Mouse (Mus musculus): ENCODE data around the gene Gm8439.
A peak's percentile ranks its signal among the peaks of the same experiment; 100 is the strongest.
"Not testable (repeated sequence)": the region's sequence is repeated elsewhere in the genome, so short reads cannot be mapped to it uniquely, and the experiment has no call there.

Gene Gm8439

DNA sequence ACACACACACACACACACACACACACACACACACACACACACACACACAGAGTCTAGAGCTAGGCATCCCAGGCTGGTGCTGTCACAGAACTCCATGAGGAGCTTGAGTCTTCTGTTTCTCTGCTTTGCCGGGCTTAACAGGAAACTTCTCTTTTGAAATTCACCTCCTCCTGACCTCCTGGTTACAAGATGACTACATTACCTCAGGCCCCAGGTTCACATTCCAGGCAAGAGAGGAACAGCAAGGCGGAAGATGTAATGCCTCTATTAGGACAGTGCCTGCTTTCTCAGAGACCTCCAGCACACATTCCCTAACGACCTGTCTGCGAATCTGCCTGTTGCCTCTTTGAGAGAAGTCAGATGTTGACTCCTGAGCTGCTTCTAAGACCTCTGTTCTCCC, at the start of gene Gm8439:
TSS of gene Gm8439 (plus strand) at position 301 of the 400 bp plus-strand sequence.
- no peak for DNase-seq

DNA sequence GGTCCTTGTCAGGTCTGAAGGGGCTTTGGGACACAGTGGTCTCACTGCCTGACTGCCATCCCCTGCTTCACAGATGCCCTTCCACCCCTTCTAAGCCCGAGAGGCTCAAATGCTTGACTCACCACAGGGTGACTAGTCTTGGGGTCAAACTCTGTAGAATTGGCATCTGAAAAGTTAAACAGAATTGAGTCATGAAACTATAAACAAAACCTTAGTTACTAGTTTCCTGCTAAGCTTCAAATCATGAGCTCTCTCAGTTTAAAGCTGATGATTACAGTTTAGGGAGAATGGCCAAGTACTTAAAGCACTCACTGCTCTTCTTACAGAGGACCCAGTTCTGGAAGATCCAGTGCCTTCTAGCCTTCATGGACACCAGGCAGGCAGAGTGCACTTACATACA, 43.6 kb upstream of the Gm8439 start:
- no peak for DNase-seq

DNA sequence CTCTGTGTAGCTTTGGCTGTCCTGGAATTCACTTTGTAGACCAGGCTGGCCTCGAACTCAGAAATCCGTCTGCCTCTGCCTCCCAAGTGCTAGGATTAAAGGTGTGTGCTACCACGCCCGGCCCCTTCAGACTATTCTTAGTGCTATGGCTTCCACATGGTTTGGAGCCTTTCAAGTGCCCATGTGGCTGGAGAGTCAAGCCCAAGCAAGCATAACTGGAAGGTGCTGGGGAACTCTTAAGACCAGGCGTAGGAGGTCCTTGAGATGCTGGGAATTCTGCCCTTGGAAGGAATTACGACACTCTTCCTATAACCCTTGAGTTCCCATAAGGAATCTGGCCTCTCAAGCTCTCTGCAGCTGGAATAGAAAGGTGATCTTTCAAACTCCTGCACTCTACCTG, 32.0 kb upstream of the Gm8439 start:
- no peak for DNase-seq

DNA sequence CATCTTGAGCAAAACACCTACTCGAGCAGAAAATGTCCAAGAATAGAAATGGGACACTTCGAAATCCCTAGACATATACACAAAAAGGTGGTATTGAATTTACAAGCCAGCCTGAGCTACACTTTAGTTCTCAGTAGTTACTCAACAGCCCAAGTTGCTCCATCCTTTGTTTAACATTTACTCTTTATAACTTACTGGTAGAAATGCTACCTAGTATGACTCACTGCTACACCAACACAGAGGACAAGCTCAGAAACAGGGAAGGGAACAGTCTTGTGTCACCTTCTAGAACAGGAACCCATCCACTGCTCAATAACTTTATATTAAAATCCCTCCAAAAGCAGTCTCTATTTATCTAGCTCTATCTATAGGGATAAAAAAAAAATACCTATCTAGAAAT, 22.8 kb upstream of the Gm8439 start:
- no peak for DNase-seq

DNA sequence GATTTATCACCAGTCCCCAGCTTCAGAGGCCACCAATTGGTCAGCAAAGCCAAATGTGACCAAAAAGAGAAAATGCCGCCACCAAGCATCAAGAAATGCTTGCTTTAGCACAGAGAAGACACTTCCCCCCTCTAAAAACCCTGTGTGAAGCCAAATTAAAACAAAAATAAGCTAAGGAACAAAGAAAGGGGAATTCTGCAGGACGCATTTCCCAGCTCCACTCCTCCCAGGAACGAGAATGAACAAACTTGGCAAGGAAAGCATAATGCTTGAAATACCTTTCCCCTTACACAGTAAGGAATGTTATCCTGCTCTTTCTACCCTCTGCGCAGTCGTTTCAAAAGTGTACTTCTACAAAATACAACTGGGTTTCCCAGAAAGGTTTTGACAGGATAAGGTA, 20.5 kb upstream of the Gm8439 start:
- no peak for DNase-seq

DNA sequence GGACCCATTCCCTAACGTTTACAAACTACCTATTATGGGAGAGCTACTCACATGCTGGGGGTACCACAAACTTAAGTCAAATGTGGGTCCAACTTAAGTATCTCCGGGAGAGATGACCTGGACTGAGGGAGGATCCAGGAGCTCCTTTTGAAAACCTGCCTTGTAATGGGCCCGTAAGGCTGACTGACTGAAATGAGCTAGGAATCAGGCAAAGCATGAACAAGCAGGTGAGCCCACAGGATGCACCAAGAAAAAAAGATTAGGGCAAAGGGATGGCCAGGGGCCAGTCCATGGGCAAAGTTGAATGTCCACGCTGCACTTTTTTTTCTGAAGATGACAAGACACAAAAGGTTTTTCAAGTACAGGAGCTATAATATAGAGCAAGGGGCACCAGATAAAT, 19.5 kb upstream of the Gm8439 start:
- no peak for DNase-seq

DNA sequence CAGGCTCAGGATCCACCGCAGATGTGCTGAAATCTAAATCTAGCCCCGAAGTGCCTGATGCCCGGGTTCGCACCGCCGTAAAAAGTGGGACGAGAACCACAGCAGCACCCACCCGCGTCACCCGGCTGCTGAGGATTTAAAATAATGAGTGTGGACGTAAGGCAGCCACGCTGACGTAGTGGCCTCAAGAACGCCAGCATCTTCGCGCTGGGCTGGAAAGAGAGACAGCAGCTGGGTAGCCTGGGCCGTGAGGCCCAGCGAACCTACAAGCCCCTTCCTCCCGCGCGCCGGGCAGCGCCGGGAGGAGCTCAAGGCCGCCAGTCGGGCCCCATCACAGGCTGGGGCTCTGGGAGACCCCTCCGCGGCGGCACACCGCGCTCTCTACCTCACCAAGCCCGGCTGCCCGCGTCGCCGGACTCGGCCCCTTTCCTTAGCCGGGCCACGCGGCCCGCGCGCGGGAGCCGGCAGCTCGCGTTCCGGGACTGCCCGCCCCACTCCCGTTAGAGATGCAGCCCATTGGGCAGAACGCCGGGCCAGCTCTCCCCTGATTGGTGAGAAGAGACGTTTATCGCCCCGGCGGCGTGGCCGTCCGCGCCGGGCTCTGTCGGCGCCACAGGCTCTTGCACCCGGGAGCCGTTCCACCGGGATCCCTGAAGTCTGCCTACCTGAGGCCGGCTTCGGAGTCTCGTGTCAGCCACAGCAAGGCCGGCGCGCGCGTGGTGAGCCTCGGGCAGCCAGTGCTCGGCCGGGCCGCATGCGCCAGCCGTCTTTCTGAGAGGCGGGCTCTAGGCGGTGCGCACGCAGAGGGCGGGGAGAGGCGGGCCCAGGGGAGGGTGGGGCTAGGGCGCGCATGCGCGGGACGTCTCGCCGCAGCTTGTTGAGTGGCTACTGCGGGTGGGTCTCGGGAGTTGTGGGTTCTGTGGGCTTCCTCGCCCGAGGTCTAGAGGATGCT, 18.8 kb upstream of the Gm8439 start, which contains the start of gene Ctps:
TSS of gene Ctps (minus strand) at position 791 of the 952 bp plus-strand sequence.
- DNase-seq: peak; percentile 96

DNA sequence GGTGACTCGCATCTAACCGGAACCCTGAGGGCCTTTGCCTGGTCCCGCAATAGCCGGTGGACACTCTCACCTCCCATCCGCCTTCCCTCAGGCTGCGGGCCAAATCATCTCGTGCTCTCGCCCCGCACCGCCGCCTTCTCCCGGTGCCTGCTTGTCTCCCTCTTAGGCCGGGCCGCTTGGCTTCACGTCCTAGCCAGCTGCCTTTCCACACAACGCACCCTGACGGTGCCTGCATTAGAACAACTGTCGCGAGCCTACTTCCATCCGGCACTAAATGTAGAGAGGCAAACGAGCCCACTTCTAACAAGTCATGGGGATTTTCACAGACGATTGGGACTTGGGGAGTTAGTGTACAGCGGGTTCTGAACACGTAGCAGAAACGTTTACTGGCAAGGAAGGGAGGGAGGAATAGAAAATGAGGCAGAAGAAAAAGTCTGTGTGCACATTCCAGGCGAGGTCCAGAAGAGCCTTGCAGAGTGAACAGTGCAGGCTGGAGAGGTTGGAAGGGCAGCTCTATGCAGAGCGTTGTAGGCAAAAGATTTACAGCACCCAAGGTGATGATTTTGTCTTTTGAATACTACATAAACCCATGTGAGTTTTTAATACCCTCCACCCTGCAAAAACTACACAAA, 18.0 kb upstream of the Gm8439 start:
- DNase-seq: no peak

DNA sequence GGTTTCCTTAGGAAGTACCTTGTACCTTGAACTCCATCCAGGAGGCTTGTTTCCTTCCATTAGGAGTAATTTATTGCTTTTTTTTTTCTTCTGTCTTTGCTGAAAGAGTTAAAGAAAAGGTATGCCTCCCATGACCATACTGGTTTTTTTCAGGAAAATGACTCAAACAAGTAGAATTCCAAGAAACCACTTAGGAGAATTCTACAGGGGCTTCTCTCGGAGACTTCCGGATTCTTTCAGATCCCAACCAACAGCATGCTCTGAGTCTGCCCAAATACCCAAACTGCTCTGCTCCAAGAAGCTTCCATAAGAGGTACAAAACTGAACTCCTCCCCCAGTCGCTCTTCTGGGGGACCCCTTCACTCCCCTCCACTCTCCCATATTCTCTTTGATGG, 17.5 kb upstream of the Gm8439 start:
- no peak for DNase-seq

DNA sequence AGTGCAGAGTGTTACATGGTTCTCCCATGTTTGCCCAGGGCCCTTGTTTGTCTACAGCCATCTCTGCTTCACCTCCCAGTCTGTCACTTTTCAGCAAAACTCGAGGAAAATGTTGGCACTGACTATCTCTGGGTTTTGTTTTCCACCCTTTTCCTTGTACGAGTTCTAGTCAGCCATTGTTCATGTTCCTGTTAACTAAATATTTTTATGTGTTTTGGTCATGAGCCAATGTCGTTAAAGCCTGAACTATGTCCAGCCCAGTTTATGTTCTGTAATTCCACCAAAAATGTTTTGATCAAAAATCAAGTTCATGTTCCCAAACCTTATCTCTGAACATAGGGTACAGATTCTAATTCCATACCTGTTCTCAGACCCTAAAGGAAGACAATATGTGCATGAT, 16.9 kb upstream of the Gm8439 start:
- no peak for DNase-seq

DNA sequence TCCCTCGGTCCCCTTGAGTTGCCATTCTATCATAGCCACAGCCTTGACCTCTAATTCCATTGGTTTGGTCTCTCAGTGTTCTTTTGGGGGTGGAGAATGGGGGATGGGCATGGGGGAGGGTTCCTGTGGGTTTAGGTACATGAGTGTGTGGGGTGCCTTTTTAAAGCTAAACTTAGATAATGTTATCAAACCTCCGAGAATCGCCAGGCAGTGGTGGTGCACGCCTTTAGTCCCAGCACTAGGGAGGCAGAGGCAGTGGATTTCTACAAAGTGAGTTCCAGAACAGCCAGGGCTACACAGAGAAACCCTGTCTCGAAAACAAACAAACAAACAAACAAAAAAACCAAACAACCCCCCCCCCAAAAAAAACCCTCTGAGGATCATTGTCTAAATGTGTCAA, 7.7 kb upstream of the Gm8439 start:
- DNase-seq: no peak

DNA sequence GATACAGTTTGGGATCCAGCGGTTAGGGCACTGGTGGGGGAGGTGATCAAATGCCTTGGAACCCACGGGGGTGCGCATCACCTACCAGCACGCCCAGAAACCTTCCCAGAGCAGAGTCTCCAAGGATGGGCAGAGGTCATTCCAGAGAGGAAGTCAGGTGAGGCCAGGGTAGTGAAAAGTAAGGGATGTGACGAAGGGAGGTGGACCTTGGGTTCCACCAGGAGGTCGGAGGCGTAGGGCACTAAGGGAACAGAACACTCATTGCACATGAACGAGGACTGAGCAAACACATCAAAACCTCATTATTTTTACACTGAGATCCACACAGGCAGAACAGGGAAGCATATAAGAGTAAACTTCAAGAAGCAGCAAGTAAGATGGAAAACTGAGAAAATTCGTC, 6.8 kb upstream of the Gm8439 start:
- DNase-seq: no peak

DNA sequence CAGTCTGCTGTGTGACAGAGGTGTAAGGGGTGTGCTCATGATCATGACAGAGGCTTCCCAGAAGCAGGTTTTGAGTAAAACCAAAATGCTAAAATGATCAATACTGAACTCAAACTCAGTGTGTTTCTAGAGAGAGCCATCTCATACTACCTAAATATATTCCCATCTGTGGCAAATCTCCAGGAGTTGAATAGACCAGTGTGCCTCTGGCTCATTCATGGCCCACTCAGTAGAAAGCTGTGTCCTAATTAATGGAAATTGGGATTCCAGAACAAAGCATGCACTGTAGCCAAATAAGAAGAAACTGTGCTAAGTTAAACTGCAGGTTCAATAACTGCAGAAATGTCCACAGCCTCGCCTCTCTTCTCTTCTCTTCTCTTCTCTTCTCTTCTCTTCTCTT, 1.6 kb upstream of the Gm8439 start:
- DNase-seq: no peak

DNA sequence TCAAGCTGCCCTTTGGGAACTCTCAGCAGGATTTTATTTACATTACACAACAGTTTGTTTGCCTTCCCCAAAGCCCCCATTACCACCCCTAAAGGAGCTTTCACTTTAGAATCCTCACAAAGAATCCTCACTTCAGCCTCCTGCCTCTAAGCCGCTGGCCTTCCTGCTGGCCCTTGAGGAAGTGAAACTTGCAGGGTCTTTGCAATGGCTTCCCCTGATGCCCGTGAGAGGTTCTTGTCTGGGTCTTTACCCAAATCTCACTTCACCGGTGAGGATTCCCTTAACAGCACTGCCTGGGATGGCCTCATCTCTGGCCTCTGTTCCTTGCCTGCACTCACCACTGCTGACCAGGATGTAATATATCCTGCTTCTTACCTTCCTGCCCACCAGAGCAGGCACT, 525 bp downstream of the Gm8439 start:
- no peak for DNase-seq

DNA sequence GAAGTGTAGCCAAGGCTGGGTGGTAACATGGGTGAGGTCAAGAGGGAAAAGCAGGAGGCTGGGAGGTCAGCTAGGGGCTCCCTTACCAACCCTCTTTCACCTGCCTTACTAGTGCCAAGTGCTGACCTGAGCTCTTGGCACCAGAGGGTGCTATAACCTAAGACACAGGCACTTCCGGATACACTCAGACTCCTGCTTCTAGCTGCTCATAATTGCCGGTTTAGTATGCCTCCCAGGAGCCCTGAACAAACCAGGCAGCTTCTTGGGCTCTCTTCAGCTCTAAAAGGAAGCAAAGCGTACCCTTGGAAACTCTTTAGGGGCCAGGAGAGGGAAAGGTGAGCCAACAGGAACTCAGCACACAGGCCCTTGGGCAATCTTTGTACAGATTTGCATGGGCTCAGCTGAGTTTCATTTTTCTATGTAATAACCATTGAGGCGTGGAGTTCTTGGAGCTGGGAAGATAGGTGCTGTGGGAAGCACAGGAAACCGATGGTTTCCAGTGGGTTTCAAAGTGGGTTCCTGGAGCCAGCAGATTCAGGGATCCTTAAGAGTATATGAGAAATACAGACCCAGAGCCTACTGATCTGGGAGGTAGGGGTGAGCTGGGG, 1.4 kb downstream of the Gm8439 start:
- peak; percentile 85 for DNase-seq

DNA sequence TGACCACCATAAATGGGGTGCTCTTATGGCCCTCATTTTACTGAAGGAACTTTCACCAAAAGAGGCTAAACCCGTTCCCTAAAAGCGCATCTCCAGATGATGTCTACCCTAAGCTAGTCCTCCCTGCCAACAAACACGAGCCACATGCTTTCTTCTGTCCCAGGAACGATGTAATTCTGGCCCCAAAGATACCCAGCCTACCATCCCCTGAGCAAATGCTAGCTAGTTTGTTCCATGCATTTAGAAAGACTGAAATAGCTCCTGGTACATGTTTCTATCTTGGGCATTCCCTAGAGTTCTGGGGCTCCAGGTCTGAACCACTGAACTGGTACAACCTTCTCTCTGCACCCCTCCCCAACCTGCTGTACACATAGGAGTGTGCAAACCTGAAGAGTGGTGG, 2.4 kb downstream of the Gm8439 start:
- DNase-seq: no peak

DNA sequence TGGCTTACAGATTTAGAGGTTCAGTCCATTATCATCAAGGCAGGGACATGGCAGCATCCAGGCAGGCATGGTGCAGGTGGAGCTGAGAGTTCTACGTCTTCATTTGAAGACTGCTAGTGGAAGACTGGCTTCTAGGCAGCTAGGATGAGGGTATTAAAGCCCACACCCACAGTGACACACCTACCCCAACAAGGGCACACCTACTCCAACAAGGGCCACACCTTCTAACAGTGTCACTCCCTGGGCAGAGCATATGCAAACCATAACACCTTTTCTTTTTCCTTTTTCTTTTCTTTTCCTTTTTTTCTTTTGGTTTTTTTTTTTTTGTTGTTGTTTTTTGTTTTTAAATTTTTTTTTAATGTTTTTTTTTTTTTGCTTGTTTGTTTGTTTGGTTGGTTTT, 7.7 kb downstream of the Gm8439 start:
- DNase-seq: not testable (repeated sequence)

DNA sequence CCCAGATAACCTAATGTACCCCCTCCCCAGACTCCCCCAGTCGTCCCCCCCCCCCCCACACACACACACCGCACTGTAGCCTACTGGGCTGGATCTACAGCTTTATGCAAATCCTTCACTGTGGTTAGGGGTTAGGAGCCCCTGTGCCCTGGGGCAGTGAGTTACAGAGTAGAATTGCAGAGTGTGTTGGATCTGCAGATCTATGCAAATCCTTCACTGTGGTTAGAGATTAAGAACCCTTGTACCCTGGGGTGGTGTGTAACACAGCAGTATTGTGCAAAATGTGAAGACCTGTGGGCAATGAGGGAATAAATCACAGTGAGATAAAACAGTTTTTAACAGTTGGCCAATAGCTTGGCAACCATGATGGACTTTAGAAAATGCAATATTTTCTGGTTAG, 10.4 kb downstream of the Gm8439 start:
- no peak for DNase-seq

DNA sequence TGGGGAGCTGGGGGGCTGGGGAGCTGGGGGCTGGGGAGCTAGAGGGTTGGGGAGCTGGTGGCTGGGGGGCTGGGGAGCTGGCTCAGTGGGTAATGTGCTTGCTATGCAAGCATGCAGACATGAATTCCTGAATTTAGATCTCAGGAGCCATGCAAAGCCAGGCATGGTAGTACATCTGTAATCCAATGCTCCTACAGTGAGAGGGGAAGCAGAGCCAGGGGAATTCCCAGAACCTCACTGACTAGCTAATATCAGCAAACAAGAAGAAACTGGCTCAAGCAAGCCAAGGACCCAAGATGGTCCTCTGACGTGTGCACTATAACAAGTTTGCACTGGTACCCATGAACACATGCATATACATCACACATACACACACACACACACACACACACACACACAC, 13.2 kb downstream of the Gm8439 start:
- no peak for DNase-seq

DNA sequence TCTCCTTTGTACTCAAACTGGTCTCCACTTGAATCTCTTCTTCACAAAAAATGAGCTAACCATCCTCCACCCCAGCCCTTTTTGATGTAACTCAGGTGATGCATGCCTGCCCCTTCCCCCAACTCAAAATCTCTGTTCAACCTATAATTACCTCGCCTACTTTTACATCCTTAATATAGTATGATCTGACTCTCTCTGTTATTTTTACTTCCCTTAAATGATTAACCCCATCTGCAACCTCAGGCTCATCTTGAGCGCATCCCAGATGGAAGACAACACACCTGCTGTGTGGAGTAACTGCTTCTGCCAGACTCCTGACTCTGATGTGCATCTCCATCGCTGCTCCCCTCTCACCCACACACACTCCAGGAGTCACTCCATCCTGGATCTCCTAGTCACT, 14.1 kb downstream of the Gm8439 start:
- DNase-seq: no peak

DNA sequence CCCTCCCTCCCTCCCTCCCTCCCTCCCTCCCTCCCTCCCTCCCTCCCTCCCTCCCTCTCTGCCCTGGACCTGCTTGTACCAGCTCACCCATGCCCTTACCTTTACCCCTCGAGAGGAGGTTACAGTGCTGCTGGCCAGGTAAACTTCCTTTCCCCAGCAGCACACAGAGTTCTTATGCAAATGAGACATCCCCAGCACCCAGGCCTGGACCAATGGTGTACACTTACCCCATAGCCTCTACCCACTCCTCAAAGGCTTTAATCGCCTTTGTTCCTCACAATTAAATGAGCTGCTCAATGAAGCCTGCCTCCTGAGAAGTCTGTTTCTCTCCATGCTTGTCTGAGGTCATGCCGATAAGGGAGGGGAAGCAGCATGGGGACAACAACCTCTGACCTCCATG, 18.4 kb downstream of the Gm8439 start:
- DNase-seq: no peak

DNA sequence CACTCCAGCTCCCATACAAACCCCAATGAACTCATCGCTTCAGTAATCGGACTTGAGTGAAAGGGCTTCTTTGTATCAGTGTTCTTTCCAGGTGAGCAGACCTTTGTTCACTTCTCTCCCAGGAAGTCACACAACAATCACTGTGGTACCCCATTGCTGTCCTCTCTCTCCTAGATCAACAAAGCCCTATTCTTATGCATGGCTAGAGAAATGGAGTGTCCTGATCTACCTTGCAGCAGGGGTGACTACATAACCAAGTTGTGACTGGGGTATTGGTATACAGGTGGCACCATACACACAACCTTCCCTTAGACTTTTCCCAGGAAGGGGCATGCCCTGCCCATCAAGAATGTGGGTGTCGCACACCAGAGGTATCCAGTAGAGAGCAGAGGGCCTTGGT, 22.5 kb downstream of the Gm8439 start:
- no peak for DNase-seq

DNA sequence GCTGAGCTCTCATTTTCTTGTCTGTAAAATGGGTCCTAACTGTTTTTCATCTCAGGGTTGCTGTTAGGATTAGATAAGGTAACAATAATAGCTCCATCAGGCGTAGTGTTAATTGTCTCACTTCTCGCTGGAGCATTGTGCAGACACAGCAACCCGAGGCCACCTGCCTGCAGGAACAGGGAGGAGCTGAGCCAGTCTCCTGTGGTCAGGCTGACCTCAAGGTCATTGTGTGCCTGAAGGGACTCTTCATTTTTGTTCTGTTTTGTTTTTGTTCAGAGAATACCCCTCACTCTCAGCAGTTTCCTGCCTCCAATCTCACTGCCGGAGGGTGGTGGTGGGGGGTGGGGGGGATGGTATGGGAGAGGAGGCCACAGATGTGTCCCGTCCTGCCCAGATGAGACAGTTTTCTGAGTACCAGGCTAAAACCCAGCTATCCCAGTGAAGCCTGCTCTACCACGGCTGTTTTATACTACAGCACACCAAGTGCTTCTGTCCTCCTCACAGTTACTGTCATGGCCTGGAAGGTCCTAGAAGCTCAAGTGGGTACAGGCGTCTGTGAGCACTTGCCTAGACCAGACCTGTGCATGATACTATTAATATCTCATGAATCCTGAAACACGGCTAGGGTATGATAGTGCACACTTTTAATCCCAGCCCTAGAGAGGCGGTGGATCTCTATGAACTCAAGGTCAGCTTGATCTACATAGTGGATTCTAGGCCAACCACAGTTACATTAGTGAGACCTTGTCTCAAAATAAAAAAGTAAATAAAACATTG, 23.9 kb downstream of the Gm8439 start:
- DNase-seq: peak; percentile 53

Measured in embryo, embryonic 11 days (tissue).